Mouse (Mus musculus) kidney, adult 2 months (tissue): Measurements from ENCODE around the gene Ppef2. TPM values are rescaled to one million over a fixed set of nuclear protein-coding genes. Genes with fewer than 3 reads are reported as not detected.
A peak's percentile ranks its signal among the peaks of the same experiment; 100 is the strongest.

Experiments used
- DNase-seq: peaks from one replicate; pipeline ENCODE4 v3.0.0; 2021
- H3K27ac ChIP-seq: fragments of 200-500 bp; 2 replicates; pipeline ENCODE4 v1.5.1; 2012; ENCODE audit warnings: low read depth, low read length, control low read depth, inconsistent platforms; ENCODE audit not compliant: insufficient read depth
- H3K27me3 ChIP-seq: fragments of 200-500 bp; replicated peaks from 2 replicates; pipeline ENCODE4 v1.6.1; 2012; ENCODE audit warnings: mild to moderate bottlenecking, moderate library complexity, low read length, inconsistent platforms; ENCODE audit not compliant: control insufficient read depth, insufficient read depth
- H3K36me3 ChIP-seq: fragments of 200-500 bp; 2 replicates; pipeline ENCODE4 v1.6.1; 2012; ENCODE audit warnings: mild to moderate bottlenecking, moderate library complexity, low read length, inconsistent platforms; ENCODE audit not compliant: control insufficient read depth, insufficient read depth
- H3K4me1 ChIP-seq: fragments of 200-500 bp; 2 replicates; pipeline ENCODE4 v1.6.1; 2011; ENCODE audit warnings: low read length; ENCODE audit not compliant: control insufficient read depth, insufficient read depth
- H3K4me3 ChIP-seq: fragments of 200-500 bp; 2 replicates; pipeline ENCODE4 v1.5.1; 2011; ENCODE audit warnings: mild to moderate bottlenecking, low read depth, low read length, control low read depth; ENCODE audit not compliant: insufficient read depth
- CTCF ChIP-seq: fragments of 200-500 bp; conservative IDR thresholded peaks from 2 replicates; pipeline ENCODE4 v1.5.1; 2011; ENCODE audit warnings: low read depth, mild to moderate bottlenecking, control low read depth, low read length, moderate library complexity, mixed read lengths; ENCODE audit not compliant: insufficient read depth, insufficient read length
- POLR2A ChIP-seq: fragments of 200-500 bp; IDR thresholded peaks from one replicate; pipeline ENCODE4 v1.6.1; 2011; ENCODE audit warnings: low read depth, low read length, control low read depth
- WGBS: fragments of 180-500 bp; shearing (Covaris S2); methylation state at CpG from one replicate; pipeline ENCODE4 v1.1.7; 2018; 5-methylcytosine and 5-hydroxymethylcytosine counted together
- polyA plus RNA-seq: library from polyadenylated mRNA; depleted of rRNA; stranded (reverse); fragments of >200 nt; gene quantifications from 2 replicates; pipeline ENCODE4 v1.2.3, GENCODE M21; 2012

Gene Ppef2
- polyA plus RNA-seq, 1 experiment: 0.45 TPM

DNA sequence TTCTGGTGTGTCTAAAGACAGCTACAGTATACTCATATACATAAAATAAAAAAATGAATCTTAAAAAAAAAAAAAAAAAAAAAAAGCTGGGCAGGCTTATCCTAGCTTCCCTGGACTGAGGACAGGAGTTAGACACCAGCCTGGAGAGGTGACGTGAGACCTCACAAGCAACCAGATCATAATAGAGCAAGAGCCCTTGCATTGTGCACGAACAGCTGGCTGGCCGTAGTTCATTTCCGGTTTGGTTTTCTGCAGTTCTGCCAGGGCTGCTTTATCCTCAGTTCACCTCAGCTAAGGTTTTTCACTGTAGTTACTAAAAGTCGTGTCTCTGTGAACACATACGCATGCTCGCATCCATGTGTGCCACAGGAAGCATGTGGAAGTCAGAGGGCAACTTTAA is 28.3 kb downstream of the Ppef2 start:
- Histone ChIP-seq H3K36me3 (no peaks in the 10 kb centered on the region), H3K4me3 (no peak overlapping the region), H3K27ac (no peak overlapping the region), H3K4me1 (no peaks in the 10 kb centered on the region), H3K27me3 (no peaks in the 10 kb centered on the region)
- TF ChIP-seq CTCF (no peak), POLR2A (no peak)
- DNase-seq: no peak
- 75% methylated on average over 7 of the region's 7 CpGs for WGBS

- Histone ChIP-seq H3K4me3 (no peak overlapping the region), H3K36me3 (no peaks in the 10 kb centered on the region), H3K27me3 (no peaks in the 10 kb centered on the region), H3K27ac (peak overlapping the region; percentile 41), H3K4me1 (no peaks in the 10 kb centered on the region)
- DNase-seq: peak; percentile 56
- WGBS: 66% methylated on average over 8 of the region's 8 CpGs
- TF ChIP-seq POLR2A (no peak), CTCF (no peak)
These were observed 35.7 kb downstream of the Ppef2 start for GRCm38 (mm10) chr5:92220287-92220902.

- H3K27ac ChIP-seq: peak overlapping the region; percentile 41; the same call in 1 of the 2 replicates
- 56% methylated on average over 6 of the region's 6 CpGs for WGBS
- H3K27me3 ChIP-seq: no peaks in the 10 kb centered on the region
- no peak overlapping the region for H3K4me3 ChIP-seq
- H3K36me3 ChIP-seq: no peaks in the 10 kb centered on the region
- TF ChIP-seq CTCF: no peak
- peak; percentile 26 for DNase-seq
- H3K4me1 ChIP-seq: no peaks in the 10 kb centered on the region
These were observed 36.3 kb downstream of the Ppef2 start for GRCm38 (mm10) chr5:92219826-92220225.

DNA sequence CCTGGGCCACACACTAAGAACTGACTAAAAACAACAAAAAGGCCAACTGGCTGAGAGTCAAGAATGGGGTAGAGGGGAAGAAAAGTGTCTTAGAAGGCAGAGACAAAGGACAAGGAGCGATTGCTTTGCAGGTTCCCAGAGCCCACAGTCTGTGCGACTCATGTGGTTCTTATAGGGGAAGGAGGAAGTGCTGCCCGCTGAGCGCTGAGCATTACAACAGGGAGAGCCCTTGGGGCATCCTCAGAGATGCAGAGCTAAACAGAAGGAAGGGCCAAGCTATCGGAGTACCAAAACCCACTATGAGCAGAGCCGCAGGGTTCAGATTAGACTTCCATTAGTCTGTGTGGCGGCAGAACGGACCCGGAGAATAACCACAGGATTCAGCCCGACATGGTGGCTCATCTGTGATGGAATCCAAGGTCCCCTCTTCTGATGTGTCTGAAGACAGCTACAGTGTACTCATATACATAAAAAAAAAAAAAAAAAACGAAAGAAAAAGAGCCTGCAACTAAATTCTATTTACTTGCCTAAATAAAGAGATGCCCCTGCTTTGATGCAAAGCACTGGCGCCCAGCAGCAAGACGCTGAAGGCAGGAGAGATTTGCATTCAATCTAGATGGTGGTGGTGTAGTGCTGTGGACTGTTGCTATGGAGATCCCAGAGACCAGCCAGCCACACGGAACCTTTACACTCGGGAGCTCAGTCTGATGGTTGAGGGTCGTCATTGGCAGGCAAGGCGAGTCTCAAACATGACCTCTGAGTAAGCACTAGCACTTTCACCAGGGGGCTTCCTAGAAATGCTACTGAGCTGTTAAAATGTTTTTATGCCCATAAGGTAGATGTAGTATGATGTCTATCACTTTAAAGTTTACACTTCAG is 36.9 kb downstream of the Ppef2 start:
- H3K36me3 ChIP-seq: no peaks in the 10 kb centered on the region
- WGBS: 67% methylated on average over 17 of the region's 17 CpGs
- DNase-seq: no peak
- H3K27ac ChIP-seq: no peak overlapping the region
- no peak overlapping the region for H3K4me3 ChIP-seq
- H3K4me1 ChIP-seq: no peaks in the 10 kb centered on the region
- no peaks in the 10 kb centered on the region for H3K27me3 ChIP-seq
- TF ChIP-seq POLR2A (no peak), CTCF (no peak)

- no peaks in the 10 kb centered on the region for H3K36me3 ChIP-seq
- H3K4me1 ChIP-seq: no peaks in the 10 kb centered on the region
- no peak for DNase-seq
- TF ChIP-seq CTCF (no peak), POLR2A (no peak)
- 92% methylated on average over 4 of the region's 4 CpGs for WGBS
- H3K4me3 ChIP-seq: no peak within 1 kb of the TSS
- no peak within 1 kb of the TSS for H3K27ac ChIP-seq
- no peaks in the 10 kb centered on the region for H3K27me3 ChIP-seq
These were observed 40.8 kb downstream of the Ppef2 start, which contains the start of gene U90926 for GRCm38 (mm10) chr5:92215308-92215707. Gene U90926, minus strand, starts transcription at chr5:92215408.

GRCm38 (mm10) chr5:92212231-92212630 is 43.8 kb downstream of the Ppef2 start:
- H3K4me1 ChIP-seq: no peaks in the 10 kb centered on the region
- peak; percentile 12 for DNase-seq
- H3K4me3 ChIP-seq: no peak overlapping the region
- WGBS: 83% methylated on average over 4 of the region's 4 CpGs
- no peak for TF ChIP-seq POLR2A
- no peak for TF ChIP-seq CTCF
- H3K36me3 ChIP-seq: no peaks in the 10 kb centered on the region
- H3K27ac ChIP-seq: no peak overlapping the region
- H3K27me3 ChIP-seq: no peaks in the 10 kb centered on the region

- Histone ChIP-seq H3K36me3 (no peaks in the 10 kb centered on the region), H3K4me3 (no peak overlapping the region), H3K27me3 (no peaks in the 10 kb centered on the region), H3K4me1 (peaks cover 3% of the 10 kb centered on the region; the same call in 1 of the 2 replicates), H3K27ac (no peak overlapping the region)
- WGBS: 70% methylated on average over 8 of the region's 8 CpGs
- TF ChIP-seq POLR2A: no peak
- no peak for TF ChIP-seq CTCF
- no peak for DNase-seq
These were observed 45.9 kb downstream of the Ppef2 start for GRCm38 (mm10) chr5:92210205-92210604.
